Mouse (Mus musculus) large intestine, adult 2 months (tissue): Measurements from ENCODE around the gene Eps15l1. TPM values are rescaled to one million over a fixed set of nuclear protein-coding genes. Genes with fewer than 3 reads are reported as not detected.

Source experiments
- DNase-seq: peaks from one replicate; pipeline ENCODE4 v3.0.0-alpha.2; 2012; ENCODE audit warnings: low read depth, low spot score
- WGBS: fragments of 180-500 bp; shearing (Covaris S2); methylation state at CpG from one replicate; pipeline ENCODE4 v1.1.7; 2018; 5-methylcytosine and 5-hydroxymethylcytosine counted together
- polyA plus RNA-seq: library from polyadenylated mRNA; depleted of rRNA; stranded (reverse); fragments of >200 nt; gene quantifications from 2 replicates; pipeline ENCODE4 v1.2.3, GENCODE M21; 2012

The Eps15l1 gene
- polyA plus RNA-seq, 1 experiment = 25.5 TPM

DNA sequence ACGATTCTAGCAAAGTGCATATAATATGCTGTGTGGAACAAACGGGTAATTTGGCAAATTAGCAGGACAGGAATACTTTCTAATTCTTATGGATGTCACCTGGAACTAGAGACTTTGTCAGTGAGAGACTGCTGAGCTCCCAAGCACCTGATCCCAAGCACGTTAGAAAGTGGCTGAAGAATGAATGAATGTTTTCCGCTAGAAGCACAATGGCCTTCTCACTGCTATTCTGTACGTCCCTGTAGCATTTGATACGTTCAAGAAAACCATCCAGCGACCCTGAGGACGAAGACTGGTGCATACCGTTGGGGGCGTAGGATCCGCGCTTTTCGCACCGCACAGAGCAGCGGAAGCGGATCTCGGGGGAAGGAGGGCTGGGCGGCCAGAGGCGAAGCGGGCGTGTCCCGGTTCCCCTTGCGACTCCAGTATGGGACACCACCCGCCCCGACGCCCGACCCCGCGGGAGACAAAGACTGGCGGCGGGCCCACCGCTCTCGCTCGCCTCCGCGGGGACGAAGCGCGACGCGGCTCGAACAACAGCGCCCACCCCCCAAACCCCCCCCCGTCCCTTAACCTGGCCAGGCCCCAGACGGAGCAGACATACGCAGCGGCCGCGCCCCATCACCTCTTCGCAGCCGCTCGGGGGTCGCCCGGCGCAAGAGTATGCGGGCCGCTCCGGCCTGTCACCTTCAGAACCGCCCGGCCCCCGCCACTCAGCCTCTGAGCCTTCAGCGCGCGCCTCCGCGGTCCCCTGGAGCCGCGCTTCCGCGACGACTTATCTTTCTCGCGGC, 494 bp downstream of the Eps15l1 start:
- no peak for DNase-seq
- WGBS = under 1% methylated on average over 73 of the region's 73 CpGs

GRCm38 (mm10) chr8:72418073-72418472, 3.2 kb downstream of the Eps15l1 start:
- 88% methylated on average over 4 of the region's 4 CpGs for WGBS
- no peak for DNase-seq

- DNase-seq = no peak
- WGBS = 46% methylated on average over 2 of the region's 2 CpGs
These were observed 6.0 kb downstream of the Eps15l1 start for GRCm38 (mm10) chr8:72415252-72415651.

- peak; percentile 28 for DNase-seq
- 51% methylated on average over 7 of the region's 7 CpGs for WGBS
These were observed 7.4 kb downstream of the Eps15l1 start for GRCm38 (mm10) chr8:72413839-72414238.

DNA sequence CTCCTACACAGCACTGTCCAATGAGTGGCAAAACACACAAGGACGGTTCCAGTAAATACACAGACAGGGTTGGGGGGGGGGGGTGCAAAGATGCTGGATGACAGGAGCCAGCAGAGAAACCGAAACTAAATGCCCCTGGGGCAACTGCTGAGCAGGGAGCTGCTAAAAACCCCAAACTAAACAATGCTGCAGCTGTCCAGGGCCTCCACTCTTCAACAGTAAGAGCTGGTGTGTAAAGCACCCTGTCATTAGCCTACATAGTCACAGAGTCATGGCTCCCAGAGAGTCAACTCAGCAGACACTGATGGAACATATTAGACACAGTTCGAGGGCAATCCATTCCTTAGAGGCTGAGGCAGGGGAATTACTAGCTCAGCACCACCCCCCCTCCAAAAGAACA, 11.8 kb downstream of the Eps15l1 start:
- DNase-seq = no peak
- WGBS = 46% methylated on average over 3 of the region's 3 CpGs

- DNase-seq = no peak
- WGBS = 52% methylated on average over 1 of the region's 1 CpGs
These were observed 13.4 kb downstream of the Eps15l1 start for GRCm38 (mm10) chr8:72407878-72408277.

DNA sequence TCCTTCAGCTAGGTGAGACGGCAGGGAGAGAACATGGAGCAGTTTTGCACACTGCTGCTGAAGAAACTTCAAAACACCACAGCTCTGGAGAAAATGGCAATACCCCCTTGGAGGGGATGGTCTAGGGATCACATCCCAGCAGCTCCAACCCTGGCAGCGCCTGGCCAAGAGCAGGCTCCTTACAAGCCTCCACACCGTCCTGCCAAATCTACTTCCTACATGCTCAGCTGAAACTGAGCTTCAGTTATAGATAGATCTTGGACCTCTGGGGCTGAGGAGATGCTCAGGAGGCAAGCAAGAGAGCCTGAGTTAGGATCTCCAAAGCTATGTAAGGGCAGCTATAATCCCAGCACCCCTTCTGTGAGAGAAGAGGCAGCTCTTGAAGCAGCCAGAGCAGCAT, 18.3 kb downstream of the Eps15l1 start:
- 91% methylated on average over 3 of the region's 3 CpGs for WGBS
- DNase-seq = no peak

DNA sequence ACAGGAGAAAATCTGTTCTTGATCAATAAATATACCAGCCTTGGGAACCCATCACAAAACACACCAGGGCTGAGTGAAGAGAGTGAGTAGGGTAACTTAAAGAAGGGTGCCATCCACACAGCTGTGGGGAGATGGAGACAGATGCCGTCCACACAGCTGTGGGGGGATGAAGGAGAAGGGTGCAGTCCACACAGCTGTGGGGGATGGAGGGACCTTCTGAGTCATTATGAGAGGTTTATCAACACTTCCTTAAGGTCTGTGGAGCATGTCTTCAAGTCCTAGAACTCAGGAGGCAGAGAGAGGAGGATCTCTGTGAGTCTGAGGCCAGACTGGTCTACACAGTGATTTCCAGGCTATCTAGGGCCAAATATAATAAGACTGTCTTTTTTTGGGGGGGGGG, 19.9 kb downstream of the Eps15l1 start:
- WGBS = 79% methylated on average over 1 of the region's 1 CpGs
- DNase-seq = no peak

GRCm38 (mm10) chr8:72385737-72386136, 35.5 kb downstream of the Eps15l1 start:
- DNase-seq = no peak
- WGBS = 58% methylated on average over 2 of the region's 2 CpGs

DNA sequence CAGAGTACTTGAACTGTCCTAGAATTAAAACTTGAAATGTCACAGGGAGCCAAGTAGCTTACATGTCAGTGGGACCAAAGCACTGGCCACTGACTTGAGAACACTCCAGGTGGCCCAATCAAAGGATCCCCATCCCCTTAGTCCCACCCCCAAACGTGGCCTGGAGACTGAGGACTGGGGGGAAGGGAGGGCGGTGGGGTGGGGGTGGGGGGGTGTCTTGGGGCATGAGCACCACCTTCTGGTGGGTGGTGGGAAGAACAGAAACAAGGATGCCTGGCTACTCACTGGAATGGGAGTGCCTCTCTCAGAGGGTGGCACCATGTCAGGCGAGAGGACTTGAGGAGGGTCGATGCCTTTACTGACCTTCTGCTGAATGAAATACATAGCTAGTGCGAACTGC, 38.9 kb downstream of the Eps15l1 start:
- WGBS = 69% methylated on average over 5 of the region's 5 CpGs
- no peak for DNase-seq

GRCm38 (mm10) chr8:72380656-72381055, 40.6 kb downstream of the Eps15l1 start:
- DNase-seq = no peak
- WGBS = 93% methylated on average over 8 of the region's 8 CpGs

GRCm38 (mm10) chr8:72376900-72377299, 44.4 kb downstream of the Eps15l1 start:
- no peak for DNase-seq
- WGBS = 47% methylated on average over 2 of the region's 2 CpGs

DNA sequence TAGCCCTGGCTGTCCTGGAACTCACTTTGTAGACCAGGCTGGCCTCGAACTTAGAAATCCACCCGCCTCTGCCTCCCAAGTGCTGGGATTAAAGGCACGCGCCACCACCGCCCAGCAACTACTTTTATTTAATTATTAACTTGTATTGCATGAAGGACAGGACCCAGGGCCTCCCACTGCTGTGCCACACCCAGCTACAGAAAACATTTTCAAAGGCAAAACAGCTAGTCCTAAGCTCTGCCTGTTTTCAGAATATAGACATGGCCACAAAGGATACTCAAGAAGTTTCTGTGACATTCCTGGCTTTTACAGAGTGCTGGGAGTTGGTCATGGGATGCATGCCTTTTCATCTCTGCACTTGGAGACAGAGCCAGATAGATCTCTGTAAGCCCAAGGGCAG, 45.0 kb downstream of the Eps15l1 start:
- no peak for DNase-seq
- 25% methylated on average over 5 of the region's 5 CpGs for WGBS

DNA sequence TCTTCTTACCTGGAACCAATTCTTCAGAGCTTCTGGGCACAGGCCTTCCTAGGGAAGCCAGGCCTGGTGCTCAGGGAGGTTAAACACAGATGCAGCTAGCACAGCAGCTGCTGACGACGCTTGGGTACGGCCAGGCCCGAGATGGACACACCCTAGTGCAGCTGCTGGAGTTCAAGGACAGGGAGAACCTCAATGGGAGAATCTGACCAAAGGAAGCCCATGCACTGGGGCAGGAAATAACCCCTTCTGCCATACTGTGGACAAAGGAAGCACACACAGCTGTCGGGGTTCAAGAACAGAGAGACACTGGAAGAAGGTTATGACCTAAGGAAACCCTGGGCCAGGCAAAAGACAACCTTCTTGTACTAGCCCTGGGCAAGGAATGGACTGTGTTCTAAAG, 46.1 kb downstream of the Eps15l1 start:
- 41% methylated on average over 5 of the region's 5 CpGs for WGBS
- no peak for DNase-seq

GRCm38 (mm10) chr8:72372311-72372710, 48.9 kb downstream of the Eps15l1 start:
- WGBS = 95% methylated on average over 4 of the region's 4 CpGs
- DNase-seq = no peak

GRCm38 (mm10) chr8:72371356-72371755, 49.9 kb downstream of the Eps15l1 start:
- DNase-seq = no peak
- 99% methylated on average over 3 of the region's 3 CpGs for WGBS

- DNase-seq = no peak
- 99% methylated on average over 2 of the region's 2 CpGs for WGBS
These were observed 54.8 kb downstream of the Eps15l1 start for GRCm38 (mm10) chr8:72366435-72366834.

DNA sequence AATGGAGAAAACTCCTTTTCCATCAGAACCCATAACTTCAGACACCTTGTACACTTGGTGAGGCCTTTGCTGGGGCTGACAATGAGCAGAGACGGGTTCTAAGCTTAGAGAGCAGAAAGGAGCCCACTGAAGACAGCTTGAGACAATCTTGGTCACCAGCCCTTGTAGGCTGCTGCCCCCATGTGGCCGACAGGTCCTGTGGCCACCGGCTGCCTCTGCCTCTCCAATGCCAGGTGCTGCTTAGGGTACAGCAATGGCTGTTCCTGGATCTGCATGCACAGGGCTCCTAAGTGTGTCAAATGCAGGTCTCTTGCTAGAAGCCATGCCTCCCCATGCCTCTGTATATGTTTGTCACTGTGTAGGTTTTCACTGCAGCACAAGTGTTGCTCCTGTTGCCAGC, 55.4 kb downstream of the Eps15l1 start:
- DNase-seq = no peak
- WGBS = 8% methylated on average over 3 of the region's 3 CpGs

DNA sequence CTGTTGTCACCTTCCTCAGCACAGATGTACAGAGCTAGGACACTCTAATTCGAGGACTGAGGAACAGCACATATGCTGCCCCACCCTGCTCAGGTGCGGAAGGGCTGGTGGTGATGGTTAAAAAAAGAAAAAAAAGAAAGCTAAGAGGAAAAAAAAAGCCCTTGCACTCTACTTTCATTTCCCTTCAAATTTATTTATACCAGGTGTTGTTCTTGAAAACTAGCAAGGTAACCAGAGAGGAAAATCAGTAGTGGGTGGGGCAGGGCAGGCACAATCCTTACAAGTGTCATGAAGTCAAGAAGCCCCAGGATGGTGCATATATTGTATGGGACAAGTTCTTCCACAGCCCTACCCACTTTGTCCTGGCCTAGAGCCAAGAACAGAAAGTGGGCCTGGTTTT, 56.2 kb downstream of the Eps15l1 start:
- 71% methylated on average over 2 of the region's 2 CpGs for WGBS
- no peak for DNase-seq

DNA sequence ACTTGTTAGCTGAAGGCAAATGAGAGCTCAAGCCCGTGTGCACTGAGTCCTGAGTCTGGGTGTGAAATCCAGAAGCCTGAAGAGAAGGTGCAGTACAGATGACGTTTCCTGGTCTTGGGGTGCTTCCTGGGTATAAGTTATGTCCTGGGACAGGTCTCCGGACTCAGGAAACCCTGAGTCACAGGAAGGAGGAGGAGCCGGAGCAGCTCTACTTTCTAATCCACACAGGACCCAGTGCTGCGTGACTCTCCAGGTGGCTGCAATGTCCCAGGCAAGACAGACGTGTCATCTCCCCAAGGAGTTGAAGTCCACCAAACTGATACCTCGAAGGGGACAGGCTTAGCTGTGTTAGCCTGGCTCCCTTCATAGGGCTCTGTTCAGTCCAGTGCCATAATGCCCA, 57.8 kb downstream of the Eps15l1 start:
- DNase-seq = no peak
- 74% methylated on average over 7 of the region's 7 CpGs for WGBS

DNA sequence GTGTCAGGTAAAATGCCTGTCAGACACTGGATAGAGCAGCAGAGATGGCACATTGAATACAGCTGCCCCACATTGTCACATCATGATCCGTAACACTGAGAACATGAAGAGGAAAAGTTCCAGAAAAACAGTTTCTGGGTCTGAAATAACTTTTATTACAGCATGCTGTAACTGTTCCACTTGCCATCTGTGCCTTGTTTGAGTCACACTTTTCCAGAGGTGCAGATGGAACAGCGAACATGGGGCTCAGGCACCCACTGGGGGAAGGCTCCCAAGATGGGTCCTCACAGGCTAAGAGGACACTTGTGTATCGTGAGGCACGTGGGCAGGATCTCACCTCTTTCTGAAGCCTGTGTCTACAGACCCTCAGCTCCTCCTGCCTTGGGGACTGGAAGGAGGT, 58.5 kb downstream of the Eps15l1 start:
- WGBS = 92% methylated on average over 4 of the region's 4 CpGs
- DNase-seq = no peak

GRCm38 (mm10) chr8:72360162-72360561, 61.1 kb downstream of the Eps15l1 start:
- no peak for DNase-seq
